Mouse (Mus musculus) embryo, embryonic 9.5 days (tissue): ENCODE measurements around the gene Sh3gl1.

Experiments used
- DNase-seq: peaks from one replicate; pipeline ENCODE4 v3.0.0-alpha.2; 2017; ENCODE audit errors: extremely low spot score

Gene Sh3gl1

GRCm38 (mm10) chr17:55996007-55996406 lies 40.4 kb downstream of the Sh3gl1 start:
- no peak for DNase-seq

- DNase-seq = no peak
These were observed 46.0 kb downstream of the Sh3gl1 start for GRCm38 (mm10) chr17:55990278-55990898.

GRCm38 (mm10) chr17:55986030-55986961 lies 50.1 kb downstream of the Sh3gl1 start, which contains the start of gene Fsd1:
Gene Fsd1 (plus strand): TSS chr17:55986509.
- peak; percentile 80 for DNase-seq

- no peak for DNase-seq
These were observed 59.1 kb downstream of the Sh3gl1 start for GRCm38 (mm10) chr17:55977301-55977700.

- DNase-seq = peak; percentile 75
These were observed 60.1 kb downstream of the Sh3gl1 start for GRCm38 (mm10) chr17:55976255-55976862.

GRCm38 (mm10) chr17:55971453-55971852 lies 65.0 kb downstream of the Sh3gl1 start:
- no peak for DNase-seq

GRCm38 (mm10) chr17:55969966-55970891 lies 66.2 kb downstream of the Sh3gl1 start, which contains the start of gene Shd:
Gene Shd (plus strand): TSS chr17:55970467.
- peak; percentile 85 for DNase-seq

GRCm38 (mm10) chr17:55969560-55969959 lies 66.9 kb downstream of the Sh3gl1 start:
- peak; percentile 27 for DNase-seq

GRCm38 (mm10) chr17:55968210-55968609 lies 68.2 kb downstream of the Sh3gl1 start:
- no peak for DNase-seq

GRCm38 (mm10) chr17:55967186-55967585 lies 69.2 kb downstream of the Sh3gl1 start:
- no peak for DNase-seq
